Mouse (Mus musculus): ENCODE results near the gene Mzt1.

The Mzt1 gene

DNA sequence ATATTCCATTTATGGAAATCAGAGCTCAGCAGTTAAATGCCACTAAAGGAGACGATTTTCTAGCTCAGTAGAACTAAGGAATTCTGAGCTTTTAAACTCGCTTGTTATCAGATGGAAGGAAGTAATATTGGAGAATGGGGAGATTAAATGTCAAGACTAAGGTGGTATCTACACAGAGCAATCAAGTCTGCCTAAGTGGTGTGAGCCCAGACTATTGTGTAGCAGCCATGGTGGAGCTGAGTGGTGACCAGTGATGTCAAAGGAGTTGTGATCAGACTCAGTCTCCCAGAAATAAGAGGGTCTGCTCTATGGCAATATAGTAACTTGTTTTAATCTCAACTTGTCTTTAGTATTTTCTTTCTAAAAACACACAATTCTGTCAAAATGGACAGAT, 35.0 kb downstream of the Mzt1 start:
- DNase-seq (ENCODE audit: low spot score) = no peak

DNA sequence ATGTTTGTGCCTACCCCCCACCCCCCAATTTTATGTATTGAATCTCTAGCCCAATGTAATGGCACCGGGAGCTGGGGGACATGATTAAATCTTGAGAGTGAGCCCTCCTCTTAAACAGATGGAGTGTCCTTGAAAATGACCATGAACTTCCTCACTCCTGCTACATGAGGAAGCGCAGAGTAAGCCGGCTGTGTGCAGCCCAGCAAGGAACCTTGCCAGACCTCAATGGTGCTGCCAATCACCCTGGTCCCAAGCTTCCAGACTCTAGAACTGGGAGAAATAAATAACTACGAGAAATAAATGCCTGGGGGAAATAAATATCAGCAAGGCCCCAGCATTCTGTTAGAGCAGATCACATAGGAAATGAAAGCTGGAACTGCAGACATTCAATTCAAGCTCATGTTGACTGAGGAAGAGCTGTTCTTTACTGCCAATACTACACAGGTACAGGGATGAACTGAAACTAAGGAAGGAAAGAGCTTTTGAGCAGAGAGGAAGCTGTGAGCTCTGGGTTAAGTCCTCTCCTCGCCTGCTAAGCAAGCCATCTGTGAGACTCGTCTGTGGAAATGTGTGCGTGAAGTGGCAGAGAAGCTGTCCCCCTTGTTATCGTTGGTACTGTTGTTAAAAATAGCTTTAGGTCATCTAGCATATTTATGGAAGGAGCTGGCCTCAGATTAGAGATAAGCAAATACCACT, 35.6 kb downstream of the Mzt1 start:
- no peak for DNase-seq (ENCODE audit: low spot score)

DNA sequence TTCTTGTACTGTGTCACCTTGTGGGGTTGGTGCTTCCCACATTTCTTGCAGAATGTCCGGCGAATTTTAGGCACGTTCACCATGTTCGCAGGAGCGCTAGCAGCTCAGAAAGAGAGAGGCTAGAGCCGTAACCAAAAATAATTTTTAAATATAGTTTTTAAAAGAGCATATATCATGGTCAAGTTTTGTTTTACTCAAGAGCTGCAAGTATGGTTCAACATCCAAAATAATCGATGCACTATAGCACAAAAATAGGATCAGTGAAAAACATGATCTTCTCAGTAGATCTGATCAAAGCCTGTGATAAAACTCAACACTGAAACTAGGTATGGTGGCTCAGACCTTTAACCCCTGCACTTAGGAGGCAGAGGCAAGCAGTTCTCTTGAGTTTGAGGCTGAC, 51.7 kb downstream of the Mzt1 start, which contains the start of gene Rpl36a-ps1:
TSS of gene Rpl36a-ps1 (minus strand) at position 101 of the 400 bp plus-strand sequence.
- DNase-seq (ENCODE audit: low spot score) = no peak

DNA sequence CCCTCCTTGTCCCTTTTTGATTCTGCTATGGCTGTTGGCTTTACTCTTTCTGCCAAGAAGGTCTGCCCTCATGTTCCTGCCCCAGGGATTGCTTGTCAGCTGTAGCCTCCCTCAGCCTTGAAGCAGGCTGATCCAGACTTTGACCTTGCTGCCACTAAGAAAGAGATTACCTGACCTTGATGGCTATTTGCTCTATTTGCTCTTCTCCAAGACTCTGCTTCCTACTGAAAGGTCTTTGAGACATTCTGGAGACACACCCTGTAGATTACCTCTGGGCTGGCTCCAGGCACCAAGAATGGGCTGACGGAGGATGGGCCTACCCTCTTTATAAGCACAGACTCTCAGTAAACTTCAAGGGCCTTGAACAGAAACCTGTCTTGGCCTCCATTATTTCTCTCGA, 53.5 kb downstream of the Mzt1 start:
- no peak for DNase-seq (ENCODE audit: low spot score)

DNA sequence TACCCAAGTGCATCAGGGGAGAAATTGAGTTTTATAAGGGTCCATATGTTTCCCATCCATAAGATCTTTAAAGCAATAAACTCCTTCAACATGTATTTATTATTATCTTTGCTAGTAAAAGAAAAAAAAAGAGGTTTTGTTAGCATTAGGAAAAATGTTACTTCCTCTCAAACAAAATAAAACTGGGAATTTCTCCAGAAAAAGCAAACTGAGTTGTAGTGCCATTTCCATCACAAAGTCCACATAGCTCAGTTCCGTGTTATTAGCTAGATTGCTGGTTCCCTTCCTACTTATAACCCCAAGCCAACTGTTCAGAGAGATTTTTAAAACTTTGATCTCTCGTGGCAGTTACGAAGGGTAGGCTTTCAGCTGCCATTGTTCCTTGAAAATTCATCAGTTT, 55.3 kb downstream of the Mzt1 start:
- no peak for DNase-seq (ENCODE audit: low spot score)

GRCm38 (mm10) chr14:98989818-98990217, 56.1 kb downstream of the Mzt1 start:
- no peak for DNase-seq (ENCODE audit: low spot score)
